Mouse (Mus musculus) gastrocnemius, adult 2 months (tissue): Measurements from ENCODE around the gene Asic2. TPM values are rescaled to one million over a fixed set of nuclear protein-coding genes. Genes with fewer than 3 reads are reported as not detected.
A peak's percentile ranks its signal among the peaks of the same experiment; 100 is the strongest.

Experiments used
- DNase-seq: peaks from one replicate; pipeline ENCODE4 v3.0.0; 2022
- H3K27ac ChIP-seq: fragments of 200-600 bp; 2 replicates; pipeline ENCODE4 v1.8.1; 2022; ENCODE audit warnings: mild to moderate bottlenecking
- H3K4me3 ChIP-seq: fragments of 200-600 bp; 2 replicates; pipeline ENCODE4 v1.8.1; 2022; ENCODE audit warnings: mild to moderate bottlenecking, moderate library complexity
- CTCF ChIP-seq: fragments of 200-600 bp; IDR thresholded peaks from 2 replicates; pipeline ENCODE4 v1.8.1; 2022; ENCODE audit warnings: antibody characterized with exemption, mild to moderate bottlenecking, moderate library complexity
- intact Hi-C: fragments of 180-260 bp; cut with DNase I; formaldehyde crosslinking; loops from one replicate; pipeline ENCODE4 v1.15.1; 2025
- total RNA-seq, 2 experiments: library from RNA; stranded (reverse); gene quantifications; 2 replicates each; pipeline ENCODE4 v1.2.3; 2021

Asic2 gene
- total RNA-seq, 2 experiments from 2014 or later: 0.10 TPM; not detected in 1

- intact Hi-C loops: no loop called here
- TF ChIP-seq CTCF: no peak
- Histone ChIP-seq H3K4me3 (no peak overlapping the region), H3K27ac (no peak overlapping the region)
- no peak for DNase-seq
These were observed 965.4 kb downstream of the Asic2 start for GRCm38 (mm10) chr11:81002769-81003430.

- Histone ChIP-seq H3K27ac (no peak overlapping the region), H3K4me3 (no peak overlapping the region)
- no peak for TF ChIP-seq CTCF
- intact Hi-C loops: no loop called here
- DNase-seq: no peak
These were observed 972.6 kb downstream of the Asic2 start for GRCm38 (mm10) chr11:80995621-80996020.

- DNase-seq: no peak
- intact Hi-C loops: no loop called here
- Histone ChIP-seq H3K27ac (no peak overlapping the region), H3K4me3 (no peak overlapping the region)
- no peak for TF ChIP-seq CTCF
These were observed 984.7 kb downstream of the Asic2 start for GRCm38 (mm10) chr11:80983530-80983929.

- H3K27ac ChIP-seq: no peak overlapping the region
- DNase-seq: no peak
- TF ChIP-seq CTCF: no peak
- intact Hi-C loops: no loop called here
- H3K4me3 ChIP-seq: no peak overlapping the region
These were observed 991.9 kb downstream of the Asic2 start for GRCm38 (mm10) chr11:80976239-80976855.

- intact Hi-C loops: no loop called here
- peak; percentile 30 for DNase-seq
- no peak overlapping the region for H3K4me3 ChIP-seq
- no peak for TF ChIP-seq CTCF
- peak overlapping the region; percentile 38; the same call in 1 of the 2 replicates for H3K27ac ChIP-seq
These were observed 993.6 kb downstream of the Asic2 start for GRCm38 (mm10) chr11:80974616-80975015.

- DNase-seq: peak; percentile 68
- TF ChIP-seq CTCF: no peak
- intact Hi-C loops: no loop called here
- H3K4me3 ChIP-seq: no peak overlapping the region
- peak overlapping the region; percentile 40; the same call in 1 of the 2 replicates for H3K27ac ChIP-seq
These were observed 994.3 kb downstream of the Asic2 start for GRCm38 (mm10) chr11:80973976-80974375.

- intact Hi-C loops: no loop called here
- H3K4me3 ChIP-seq: no peak overlapping the region
- DNase-seq: no peak
- TF ChIP-seq CTCF: no peak
- H3K27ac ChIP-seq: peak overlapping the region; percentile 40; the same call in 1 of the 2 replicates
These were observed 995.0 kb downstream of the Asic2 start for GRCm38 (mm10) chr11:80973273-80973672.

GRCm38 (mm10) chr11:80967544-80967943, 1000.7 kb downstream of the Asic2 start:
- intact Hi-C loops: no loop called here
- no peak for TF ChIP-seq CTCF
- DNase-seq: no peak
- Histone ChIP-seq H3K4me3 (no peak overlapping the region), H3K27ac (no peak overlapping the region)

GRCm38 (mm10) chr11:80966040-80966439, 1002.2 kb downstream of the Asic2 start:
- DNase-seq: no peak
- Histone ChIP-seq H3K4me3 (no peak overlapping the region), H3K27ac (no peak overlapping the region)
- intact Hi-C loops: no loop called here
- no peak for TF ChIP-seq CTCF

GRCm38 (mm10) chr11:80961326-80961725, 1006.9 kb downstream of the Asic2 start:
- H3K27ac ChIP-seq: no peak overlapping the region
- H3K4me3 ChIP-seq: no peak overlapping the region
- DNase-seq: no peak
- intact Hi-C loops: no loop called here
- no peak for TF ChIP-seq CTCF

GRCm38 (mm10) chr11:80958086-80958671, 1010.1 kb downstream of the Asic2 start:
- intact Hi-C loops: no loop called here
- Histone ChIP-seq H3K27ac (no peak overlapping the region), H3K4me3 (no peak overlapping the region)
- TF ChIP-seq CTCF: no peak
- DNase-seq: no peak

- no peak for DNase-seq
- intact Hi-C loops: no loop called here
- TF ChIP-seq CTCF: no peak
- H3K4me3 ChIP-seq: no peak overlapping the region
- no peak overlapping the region for H3K27ac ChIP-seq
These were observed 1012.3 kb downstream of the Asic2 start for GRCm38 (mm10) chr11:80955915-80956314.

- intact Hi-C loops: no loop called here
- no peak overlapping the region for H3K27ac ChIP-seq
- H3K4me3 ChIP-seq: no peak overlapping the region
- no peak for TF ChIP-seq CTCF
- no peak for DNase-seq
These were observed 1014.1 kb downstream of the Asic2 start for GRCm38 (mm10) chr11:80954147-80954546.
